23 mouse cellular contexts compared by ENCODE assay signal in genomic region chr17:25865288-25865687, GRCm38 (mm10). TPM values are rescaled to one million over a fixed set of nuclear protein-coding genes. Genes with fewer than 3 reads are reported as not detected.
A peak's percentile ranks its signal among the peaks of the same experiment; 100 is the strongest.
DNase-seq lines count a peak whose midpoint lies in the region; ATAC-seq lines count a peak whose summit lies in the region.
"Had no signal": no experiment of that assay in that cellular context is flagged by ENCODE, and none has a peak within 500 bp of the region (broad histone marks: within the 10 kb centered on the region; RNA-seq: fewer than 3 reads in every experiment).

No protein-coding gene starts in this region.

- peaks cover 5% of the 10 kb centered on the region; the same call in 1 of the 2 replicates for H3K36me3 ChIP-seq in forebrain, embryonic 10.5 days (replicated peaks)
- no peaks in the 10 kb centered on the region for H3K36me3 ChIP-seq in forebrain, embryonic 12.5 days (replicated peaks)
- no peaks in the 10 kb centered on the region for H3K36me3 ChIP-seq in midbrain, embryonic 16.5 days (ENCODE audit: control insufficient read depth, insufficient read depth, low read length)
- H3K36me3 ChIP-seq in midbrain, embryonic 14.5 days (ENCODE audit: control insufficient read depth, insufficient read depth, low read length): no peaks in the 10 kb centered on the region
- H3K36me3 ChIP-seq: embryonic facial prominence, embryonic 12.5 days; hindbrain, embryonic 12.5 days had no signal

- H3K4me1 ChIP-seq in forebrain, embryonic 10.5 days: peaks cover 62% of the 10 kb centered on the region
- peaks cover 31% of the 10 kb centered on the region for H3K4me1 ChIP-seq in forebrain, embryonic 12.5 days
- peaks cover 27% of the 10 kb centered on the region for H3K4me1 ChIP-seq in midbrain, embryonic 16.5 days (ENCODE audit: control insufficient read depth, insufficient read depth, low read length)
- peaks cover 18% of the 10 kb centered on the region for H3K4me1 ChIP-seq in midbrain, embryonic 14.5 days (ENCODE audit: control insufficient read depth, insufficient read depth, low read length)

- whole genome bisulfite sequencing in forebrain, embryonic 10.5 days: 91% methylated on average over 11 of the region's 11 CpGs
- WGBS in forebrain, embryonic 12.5 days: 95% methylated on average over 11 of the region's 11 CpGs
- whole genome bisulfite sequencing in midbrain, embryonic 16.5 days: 92% methylated on average over 11 of the region's 11 CpGs
- WGBS in midbrain, embryonic 14.5 days: 94% methylated on average over 11 of the region's 11 CpGs

- H3K9me3 ChIP-seq in forebrain, embryonic 10.5 days: no peaks in the 10 kb centered on the region
- no peaks in the 10 kb centered on the region for H3K9me3 ChIP-seq in forebrain, embryonic 12.5 days
- no peaks in the 10 kb centered on the region for H3K9me3 ChIP-seq in midbrain, embryonic 16.5 days (replicated peaks; ENCODE audit: control insufficient read depth, low read length, poor library complexity, severe bottlenecking)
- H3K9me3 ChIP-seq in midbrain, embryonic 14.5 days (ENCODE audit: control insufficient read depth, low read length): no peaks in the 10 kb centered on the region
- H3K9me3 ChIP-seq: embryonic facial prominence, embryonic 12.5 days; forebrain, embryonic 13.5 days; hindbrain, embryonic 12.5 days; liver, embryonic 12.5 days had no signal

- no peak overlapping the region for H3K4me2 ChIP-seq in forebrain, embryonic 12.5 days
- no peak overlapping the region for H3K4me2 ChIP-seq in midbrain, embryonic 16.5 days (ENCODE audit: low read length)
- H3K4me2 ChIP-seq in midbrain, embryonic 14.5 days (ENCODE audit: low read length): no peak overlapping the region
- H3K4me2 ChIP-seq: embryonic facial prominence, embryonic 12.5 days; forebrain, embryonic 13.5 days; hindbrain, embryonic 12.5 days; liver, embryonic 12.5 days; midbrain, embryonic 11.5 days had no signal

- no peak overlapping the region for H3K9ac ChIP-seq in forebrain, embryonic 12.5 days
- H3K9ac ChIP-seq in midbrain, embryonic 16.5 days (ENCODE audit: low read depth, low read length): 0 out of 2 replicates have a peak overlapping the region, but pooled peaks have one; percentile 3
- no peak overlapping the region for H3K9ac ChIP-seq in midbrain, embryonic 14.5 days (replicated peaks; ENCODE audit: low read length)
- H3K9ac ChIP-seq: embryonic facial prominence, embryonic 12.5 days; forebrain, embryonic 13.5 days; hindbrain, embryonic 12.5 days had no signal

- ATAC-seq in forebrain, embryonic 12.5 days (ENCODE audit: low FRiP score): no peak
- no peak for ATAC-seq in midbrain, embryonic 16.5 days
- no peak for ATAC-seq in midbrain, embryonic 14.5 days (ENCODE audit: low FRiP score, low TSS enrichment)
- ATAC-seq: CD4-positive, CD25-positive, alpha-beta regulatory T cell, adult 4 months; forebrain, embryonic 13.5 days; liver, embryonic 12.5 days had no signal

- peak overlapping the region; percentile 10 for H3K4me3 ChIP-seq in forebrain, embryonic 10.5 days
- no peak overlapping the region for H3K4me3 ChIP-seq in forebrain, embryonic 12.5 days (replicated peaks)
- no peak overlapping the region for H3K4me3 ChIP-seq in midbrain, embryonic 16.5 days (ENCODE audit: low read depth, low read length)
- no peak overlapping the region for H3K4me3 ChIP-seq in midbrain, embryonic 14.5 days (replicated peaks; ENCODE audit: low read depth, low read length)
- H3K4me3 ChIP-seq: embryonic facial prominence, embryonic 12.5 days; forebrain, embryonic 13.5 days; hindbrain, embryonic 12.5 days; liver, embryonic 12.5 days had no signal

- no peaks in the 10 kb centered on the region for H3K27me3 ChIP-seq in forebrain, embryonic 10.5 days (ENCODE audit: poor library complexity, severe bottlenecking)
- H3K27me3 ChIP-seq in forebrain, embryonic 12.5 days: 0 out of 2 replicates have a peak, but pooled peaks cover 6% of the 10 kb centered on the region
- H3K27me3 ChIP-seq in midbrain, embryonic 16.5 days (ENCODE audit: control insufficient read depth, insufficient read depth, low read depth, low read length): no peaks in the 10 kb centered on the region
- no peaks in the 10 kb centered on the region for H3K27me3 ChIP-seq in midbrain, embryonic 14.5 days (ENCODE audit: control insufficient read depth, insufficient read depth, low read length)
- H3K27me3 ChIP-seq: embryonic facial prominence, embryonic 12.5 days; forebrain, embryonic 13.5 days; hindbrain, embryonic 12.5 days; liver, embryonic 12.5 days had no signal

- no peak for DNase-seq in forebrain, embryonic 10.5 days (ENCODE audit: extremely low spot score, low spot score)
- DNase-seq in heart, postnatal 4 days: peak; percentile 7
- no peak for DNase-seq in heart, adult 9 months (ENCODE audit: low spot score in 2 of 2)
- DNase-seq in midbrain, embryonic 14.5 days: no peak
- DNase-seq in right cerebral cortex, postnatal 25 days: no peak
- no peak for DNase-seq in ovary, postnatal 14 days (ENCODE audit: low spot score)
- DNase-seq: adrenal gland, postnatal 36 days; cerebellum, adult 11-12 months; kidney, postnatal 4 days; layer of hippocampus, adult 9-11 months; lung, adult 18-20 months; lung, postnatal 10 days; spleen, adult 18-20 months; thymus, postnatal 25 days had no signal

- H3K27ac ChIP-seq in forebrain, embryonic 10.5 days: no peak overlapping the region
- H3K27ac ChIP-seq in forebrain, embryonic 12.5 days: no peak overlapping the region
- H3K27ac ChIP-seq in midbrain, embryonic 16.5 days (ENCODE audit: low read length): no peak overlapping the region
- no peak overlapping the region for H3K27ac ChIP-seq in midbrain, embryonic 14.5 days (replicated peaks; ENCODE audit: low read depth, low read length)
- H3K27ac ChIP-seq: embryonic facial prominence, embryonic 12.5 days; forebrain, embryonic 13.5 days; hindbrain, embryonic 12.5 days; liver, embryonic 12.5 days had no signal

RNA-seq across cellular contexts. Expression of gene Mcrip2, which starts 3.3 kb away (rescaled TPM):
- polyA plus RNA-seq in forebrain, embryonic 10.5 days (2016; fragmentation: Nextera tagmentation; extraction: Ambion mirVana): 20.0 and 21.9 TPM in 2 replicates
- polyA plus RNA-seq in forebrain, embryonic 12.5 days (2016; fragmentation: Nextera tagmentation; extraction: Ambion mirVana): 7.7 and 9.8 TPM in 2 replicates
- 100 to 1,000 TPM; 195 to 217 TPM for total RNA-seq in heart, postnatal 4 days (2021)
- 18.0 and 25.3 TPM in 2 replicates for polyA plus RNA-seq in midbrain, embryonic 16.5 days (2015; fragmentation: Nextera tagmentation; extraction: Ambion mirVana)
- polyA plus RNA-seq in midbrain, embryonic 14.5 days (2014; fragmentation: Nextera tagmentation; extraction: Ambion mirVana): 13.9 and 19.3 TPM in 2 replicates
- total RNA-seq: neutrophil, adult 5-6 weeks had no signal

RNA-seq across cellular contexts. Expression of gene Wdr90, which starts 4.0 kb away (rescaled TPM):
- polyA plus RNA-seq in forebrain, embryonic 10.5 days (2016; fragmentation: Nextera tagmentation; extraction: Ambion mirVana): 63.3 and 73.0 TPM in 2 replicates
- 38.2 and 41.1 TPM in 2 replicates for polyA plus RNA-seq in forebrain, embryonic 12.5 days (2016; fragmentation: Nextera tagmentation; extraction: Ambion mirVana)
- total RNA-seq in heart, postnatal 4 days (2021): 10 to 100 TPM; 14.4 to 15.1 TPM
- polyA plus RNA-seq in midbrain, embryonic 16.5 days (2015; fragmentation: Nextera tagmentation; extraction: Ambion mirVana): 18.5 and 21.6 TPM in 2 replicates
- polyA plus RNA-seq in midbrain, embryonic 14.5 days (2014; fragmentation: Nextera tagmentation; extraction: Ambion mirVana): 14.4 and 17.1 TPM in 2 replicates

RNA-seq across cellular contexts. Expression of gene Mettl26, which starts 9.6 kb away (rescaled TPM):
- 76.7 and 79.1 TPM in 2 replicates for polyA plus RNA-seq in forebrain, embryonic 10.5 days (2016; fragmentation: Nextera tagmentation; extraction: Ambion mirVana)
- 51.6 and 55.5 TPM in 2 replicates for polyA plus RNA-seq in forebrain, embryonic 12.5 days (2016; fragmentation: Nextera tagmentation; extraction: Ambion mirVana)
- 10 to 100 TPM; 10.8 to 11.7 TPM for total RNA-seq in heart, postnatal 4 days (2021)
- 62.2 and 63.5 TPM in 2 replicates for polyA plus RNA-seq in midbrain, embryonic 16.5 days (2015; fragmentation: Nextera tagmentation; extraction: Ambion mirVana)
- 58.2 and 75.9 TPM in 2 replicates for polyA plus RNA-seq in midbrain, embryonic 14.5 days (2014; fragmentation: Nextera tagmentation; extraction: Ambion mirVana)

RNA-seq across cellular contexts. Expression of gene Wfikkn1, which starts 15.4 kb away (rescaled TPM):
- 4.0 and 4.2 TPM in 2 replicates for polyA plus RNA-seq in forebrain, embryonic 10.5 days (2016; fragmentation: Nextera tagmentation; extraction: Ambion mirVana)
- 0.66 and 0.79 TPM in 2 replicates for polyA plus RNA-seq in forebrain, embryonic 12.5 days (2016; fragmentation: Nextera tagmentation; extraction: Ambion mirVana)
- 1 to 10 TPM in 1 of 2 experiments, under 1 TPM in 1; 0.70 to 1.1 TPM for total RNA-seq in heart, postnatal 4 days (2021)
- polyA plus RNA-seq in midbrain, embryonic 16.5 days (2015; fragmentation: Nextera tagmentation; extraction: Ambion mirVana): 0.45 and 0.52 TPM in 2 replicates
- polyA plus RNA-seq in midbrain, embryonic 14.5 days (2014; fragmentation: Nextera tagmentation; extraction: Ambion mirVana): 0.61 and 0.70 TPM in 2 replicates

RNA-seq across cellular contexts. Expression of gene Rhot2, which starts 20.6 kb away (rescaled TPM):
- 28.0 and 31.2 TPM in 2 replicates for polyA plus RNA-seq in forebrain, embryonic 10.5 days (2016; fragmentation: Nextera tagmentation; extraction: Ambion mirVana)
- polyA plus RNA-seq in forebrain, embryonic 12.5 days (2016; fragmentation: Nextera tagmentation; extraction: Ambion mirVana): 20.9 and 23.4 TPM in 2 replicates
- 10 to 100 TPM; 77.1 to 78.4 TPM for total RNA-seq in heart, postnatal 4 days (2021)
- 15.2 and 16.7 TPM in 2 replicates for polyA plus RNA-seq in midbrain, embryonic 16.5 days (2015; fragmentation: Nextera tagmentation; extraction: Ambion mirVana)
- 9.6 and 16.8 TPM in 2 replicates for polyA plus RNA-seq in midbrain, embryonic 14.5 days (2014; fragmentation: Nextera tagmentation; extraction: Ambion mirVana)
